Mouse (Mus musculus) E14TG2a.4 (cell line): ENCODE data around the gene Zfp865.

Experiments used
- H3K27me3 ChIP-seq: 2 replicates; pipeline ENCODE4 v1.6.1; 2014; ENCODE audit warnings: low read length, control low read depth; ENCODE audit not compliant: insufficient read depth
- H3K36me3 ChIP-seq: 2 replicates; pipeline ENCODE4 v1.6.1; 2014; ENCODE audit warnings: low read length, control low read depth; ENCODE audit not compliant: insufficient read depth
- H3K4me1 ChIP-seq: replicated peaks from 2 replicates; pipeline ENCODE4 v1.6.1; 2014; ENCODE audit warnings: low read depth, low read length, control low read depth
- H3K4me3 ChIP-seq: replicated peaks from 2 replicates; pipeline ENCODE4 v1.5.1; 2014; ENCODE audit warnings: mild to moderate bottlenecking, low read length
- H3K9me3 ChIP-seq: 2 replicates; pipeline ENCODE4 v1.6.1; 2014; ENCODE audit warnings: low read length, control low read depth
- CTCF ChIP-seq: conservative IDR thresholded peaks from 2 replicates; pipeline ENCODE4 v1.5.1; 2014; ENCODE audit warnings: low read length
- NANOG ChIP-seq: IDR thresholded peaks from 2 replicates; pipeline ENCODE4 v1.6.1; 2014; ENCODE audit warnings: borderline replicate concordance, low read length, mixed read lengths
- POU5F1 ChIP-seq: IDR thresholded peaks from 2 replicates; pipeline ENCODE4 v1.6.1; 2014; ENCODE audit warnings: low read length, borderline replicate concordance

Gene Zfp865

DNA sequence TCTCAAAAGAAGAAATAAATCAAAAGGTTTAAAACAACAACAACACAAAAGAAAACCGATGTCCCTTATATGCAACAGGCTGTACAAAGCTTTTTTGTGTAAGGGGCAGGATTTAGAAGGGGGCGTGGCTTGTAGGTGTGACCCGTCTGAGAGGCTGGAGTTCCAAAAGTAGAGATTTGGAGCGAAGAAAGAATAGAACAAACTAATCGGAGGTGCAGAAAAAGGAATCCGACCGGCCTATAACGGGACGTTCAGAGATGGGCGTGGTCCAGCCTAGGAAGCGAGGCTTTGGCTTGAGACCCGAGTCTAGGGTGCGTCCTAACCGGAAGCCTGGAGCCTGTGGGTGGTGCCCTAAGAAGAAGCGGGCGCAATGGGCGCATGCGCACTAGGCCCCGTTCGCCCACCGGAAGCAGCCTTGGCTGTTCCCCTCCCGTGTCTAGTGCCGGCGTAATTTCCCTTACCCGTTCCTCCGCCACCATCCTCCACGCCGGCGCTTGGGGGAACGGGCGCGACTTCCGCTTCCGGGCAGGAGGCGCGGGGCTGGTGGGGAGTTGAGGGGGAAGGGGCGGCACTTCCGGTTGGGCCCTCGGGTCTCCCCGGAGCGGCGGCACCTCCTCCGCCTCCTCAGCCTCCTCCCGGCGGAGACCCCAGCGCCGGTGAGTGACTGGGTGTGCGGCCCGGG is at the start of gene Zfp865, which contains the start of gene Ccdc106:
Zfp865 (plus strand) TSS at position 377 of the 682 bp plus-strand sequence.
Ccdc106 (plus strand) TSS at position 554 of the 682 bp plus-strand sequence.
- no peak for TF ChIP-seq POU5F1
- TF ChIP-seq NANOG: no peak
- no peak for TF ChIP-seq CTCF
- peaks cover 59% of the 10 kb centered on the region for H3K4me1 ChIP-seq
- H3K27me3 ChIP-seq: no peaks in the 10 kb centered on the region
- H3K4me3 ChIP-seq: peak within 1 kb of the TSS; percentile 95
- H3K9me3 ChIP-seq: peaks cover 5% of the 10 kb centered on the region
- peaks cover 43% of the 10 kb centered on the region for H3K36me3 ChIP-seq

- H3K9me3 ChIP-seq: no peaks in the 10 kb centered on the region
- H3K4me1 ChIP-seq: no peaks in the 10 kb centered on the region
- peaks cover 51% of the 10 kb centered on the region for H3K27me3 ChIP-seq
- no peaks in the 10 kb centered on the region for H3K36me3 ChIP-seq
- no peak within 1 kb of the TSS for H3K4me3 ChIP-seq
- TF ChIP-seq NANOG (no peak), CTCF (no peak), POU5F1 (no peak)
Measured at GRCm38 (mm10) chr7:4971068-4971467, 49.1 kb upstream of the Zfp865 start, which contains the start of gene Sbk3. Sbk3 (minus strand) TSS chr7:4971168.

GRCm38 (mm10) chr7:4971710-4972109 is 48.5 kb upstream of the Zfp865 start:
- H3K4me3 ChIP-seq: no peak overlapping the region
- H3K4me1 ChIP-seq: no peaks in the 10 kb centered on the region
- H3K36me3 ChIP-seq: no peaks in the 10 kb centered on the region
- no peak for TF ChIP-seq POU5F1
- no peak for TF ChIP-seq NANOG
- TF ChIP-seq CTCF: no peak
- H3K27me3 ChIP-seq: peaks cover 47% of the 10 kb centered on the region
- H3K9me3 ChIP-seq: no peaks in the 10 kb centered on the region

GRCm38 (mm10) chr7:4972321-4973047 is 47.7 kb upstream of the Zfp865 start:
- Histone ChIP-seq H3K4me1 (no peaks in the 10 kb centered on the region), H3K4me3 (no peak overlapping the region), H3K27me3 (peaks cover 41% of the 10 kb centered on the region), H3K36me3 (no peaks in the 10 kb centered on the region), H3K9me3 (no peaks in the 10 kb centered on the region)
- TF ChIP-seq POU5F1 (no peak), CTCF (no peak), NANOG (no peak)

DNA sequence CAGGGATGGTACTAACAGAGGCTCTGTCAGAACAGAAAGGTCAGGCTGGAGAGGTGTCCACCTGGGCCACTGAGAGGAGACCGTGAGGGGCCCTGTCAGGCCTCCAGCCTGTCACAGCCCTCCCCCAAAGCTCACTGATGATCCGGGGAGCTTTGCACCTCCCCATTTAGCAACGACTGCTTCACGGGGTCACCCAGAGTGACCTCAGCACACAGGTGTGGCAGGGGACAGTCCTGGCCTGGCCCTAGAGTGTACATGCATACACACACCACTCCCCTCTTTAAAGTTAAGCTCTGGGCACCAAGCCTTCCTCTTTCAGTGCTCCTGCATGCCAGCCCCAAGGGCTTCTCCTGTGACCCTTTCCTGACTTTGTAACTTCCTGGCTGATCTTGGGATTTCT is 44.7 kb upstream of the Zfp865 start:
- H3K27me3 ChIP-seq: peaks cover 23% of the 10 kb centered on the region
- no peaks in the 10 kb centered on the region for H3K36me3 ChIP-seq
- H3K4me3 ChIP-seq: no peak overlapping the region
- H3K4me1 ChIP-seq: no peaks in the 10 kb centered on the region
- H3K9me3 ChIP-seq: no peaks in the 10 kb centered on the region
- no peak for TF ChIP-seq CTCF
- TF ChIP-seq POU5F1: no peak
- no peak for TF ChIP-seq NANOG

- Histone ChIP-seq H3K9me3 (no peaks in the 10 kb centered on the region), H3K36me3 (no peaks in the 10 kb centered on the region), H3K4me3 (no peak overlapping the region), H3K27me3 (peaks cover 11% of the 10 kb centered on the region), H3K4me1 (no peaks in the 10 kb centered on the region)
- TF ChIP-seq NANOG (no peak), POU5F1 (no peak), CTCF (peak; percentile 77)
Measured at GRCm38 (mm10) chr7:4976832-4977231, 43.3 kb upstream of the Zfp865 start.

- TF ChIP-seq CTCF: no peak
- TF ChIP-seq NANOG: no peak
- no peak for TF ChIP-seq POU5F1
- Histone ChIP-seq H3K36me3 (no peaks in the 10 kb centered on the region), H3K4me3 (no peak overlapping the region), H3K9me3 (peaks cover 10% of the 10 kb centered on the region; the same call in 1 of the 2 replicates), H3K4me1 (peaks cover 10% of the 10 kb centered on the region), H3K27me3 (peaks cover 59% of the 10 kb centered on the region)
Measured at GRCm38 (mm10) chr7:4988250-4988649, 31.9 kb upstream of the Zfp865 start.

- H3K9me3 ChIP-seq: peaks cover 10% of the 10 kb centered on the region; the same call in 1 of the 2 replicates
- H3K4me3 ChIP-seq: peak overlapping the region; percentile 77
- TF ChIP-seq NANOG (no peak), CTCF (no peak), POU5F1 (no peak)
- peaks cover 39% of the 10 kb centered on the region for H3K4me1 ChIP-seq
- peaks cover 57% of the 10 kb centered on the region for H3K27me3 ChIP-seq
- H3K36me3 ChIP-seq: no peaks in the 10 kb centered on the region
Measured at GRCm38 (mm10) chr7:4993347-4993998, 26.7 kb upstream of the Zfp865 start.
